Mouse (Mus musculus) midbrain, embryonic 10.5 days (tissue): ENCODE measurements around the gene C1qc. TPM values are rescaled to one million over a fixed set of nuclear protein-coding genes. Genes with fewer than 3 reads are reported as not detected.

Experiments
- DNase-seq: peaks from one replicate; pipeline ENCODE4 v3.0.0-alpha.2; 2017; ENCODE audit warnings: low spot score
- H3K27ac ChIP-seq: fragments of 300-500 bp; sonication (generic); replicated peaks from 2 replicates; pipeline ENCODE4 v1.5.1; 2016; ENCODE audit warnings: mild to moderate bottlenecking
- H3K27me3 ChIP-seq: fragments of 300-500 bp; sonication (generic); 2 replicates; pipeline ENCODE4 v1.6.1; 2016; ENCODE audit warnings: low read depth, mild to moderate bottlenecking; ENCODE audit not compliant: poor library complexity, severe bottlenecking
- H3K36me3 ChIP-seq: fragments of 300-500 bp; sonication (generic); 2 replicates; pipeline ENCODE4 v1.6.1; 2016; ENCODE audit warnings: mild to moderate bottlenecking, moderate library complexity
- H3K4me1 ChIP-seq: fragments of 300-500 bp; sonication (generic); 2 replicates; pipeline ENCODE4 v1.6.1; 2016
- H3K4me3 ChIP-seq: fragments of 300-500 bp; sonication (generic); 2 replicates; pipeline ENCODE4 v1.5.1; 2016; ENCODE audit warnings: mild to moderate bottlenecking, moderate library complexity
- H3K9me3 ChIP-seq: fragments of 300-500 bp; sonication (generic); replicated peaks from 2 replicates; pipeline ENCODE4 v1.6.1; 2016; ENCODE audit warnings: mild to moderate bottlenecking
- WGBS: fragments of 180-500 bp; shearing (Covaris S2); methylation state at CpG from one replicate; pipeline ENCODE4 v1.1.7; 2016; 5-methylcytosine and 5-hydroxymethylcytosine counted together
- polyA plus RNA-seq: library from polyadenylated mRNA; unstranded; fragments of >200 nt; fragmentation: Nextera tagmentation; extraction: Ambion mirVana; gene quantifications from 2 replicates; pipeline ENCODE4 v1.2.1, GENCODE M21; 2016

The C1qc gene
- polyA plus RNA-seq, 1 experiment from 2014 or later = 7.1 TPM

DNA sequence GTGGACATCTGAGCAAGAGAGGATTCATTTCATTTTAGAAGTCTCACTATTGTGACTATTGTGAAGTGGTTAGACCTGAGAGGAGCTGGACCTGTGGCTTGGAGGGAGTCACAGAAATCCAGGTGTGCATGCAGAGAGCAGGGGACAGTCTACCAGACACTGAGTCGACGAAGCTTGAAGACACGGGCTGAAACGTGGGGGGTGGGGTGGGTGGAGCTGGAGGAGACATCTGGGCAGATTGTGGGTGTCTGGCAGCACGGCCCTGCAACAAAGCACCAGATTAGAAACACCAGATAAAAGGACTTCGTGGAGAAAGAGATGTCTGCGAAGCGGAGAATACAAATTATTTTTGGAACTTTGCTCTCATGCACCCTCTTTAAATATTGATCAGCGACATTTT is 29.3 kb downstream of the C1qc start:
- no peak overlapping the region for H3K4me3 ChIP-seq
- no peaks in the 10 kb centered on the region for H3K36me3 ChIP-seq
- peak overlapping the region; percentile 93 for H3K27ac ChIP-seq
- peaks cover 19% of the 10 kb centered on the region; the same call in 1 of the 2 replicates for H3K27me3 ChIP-seq
- WGBS = 34% methylated on average over 9 of the region's 9 CpGs
- peak; percentile 47 for DNase-seq
- peaks cover 95% of the 10 kb centered on the region for H3K4me1 ChIP-seq
- H3K9me3 ChIP-seq = no peaks in the 10 kb centered on the region

- Histone ChIP-seq H3K27me3 (peaks cover 19% of the 10 kb centered on the region; the same call in 1 of the 2 replicates), H3K36me3 (no peaks in the 10 kb centered on the region), H3K4me1 (peaks cover 91% of the 10 kb centered on the region), H3K4me3 (peak overlapping the region; percentile 31; the same call in 1 of the 2 replicates), H3K9me3 (no peaks in the 10 kb centered on the region), H3K27ac (peak overlapping the region; percentile 93)
- DNase-seq = no peak
- 54% methylated on average over 2 of the region's 2 CpGs for WGBS
Measured at GRCm38 (mm10) chr4:136862411-136862810, 30.5 kb downstream of the C1qc start.

DNA sequence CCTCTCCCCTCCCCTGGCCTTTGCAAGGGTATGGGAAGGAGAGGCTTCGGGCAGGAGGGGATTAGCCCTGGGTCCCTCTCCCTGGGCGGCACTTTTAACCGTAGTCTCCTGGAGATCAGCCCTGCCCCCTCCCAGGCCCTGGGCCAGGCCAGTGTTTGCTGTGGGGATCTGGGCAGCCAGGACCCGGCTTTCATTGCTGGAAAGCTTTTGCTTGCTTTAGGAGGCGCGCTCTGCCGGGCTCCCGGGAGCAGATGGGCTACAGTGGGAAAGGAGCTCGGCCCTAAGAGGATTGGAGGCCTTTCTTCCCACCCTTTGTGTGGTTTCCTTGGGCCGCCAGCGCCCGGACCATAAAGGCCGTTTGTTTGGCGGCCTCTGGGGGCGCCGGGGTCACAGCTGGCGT is 31.1 kb downstream of the C1qc start:
- peak overlapping the region; percentile 93 for H3K27ac ChIP-seq

GRCm38 (mm10) chr4:136860022-136860421 is 32.8 kb downstream of the C1qc start:
- H3K36me3 ChIP-seq = no peaks in the 10 kb centered on the region
- H3K4me1 ChIP-seq = peaks cover 90% of the 10 kb centered on the region
- no peaks in the 10 kb centered on the region for H3K9me3 ChIP-seq
- peaks cover 10% of the 10 kb centered on the region; the same call in 1 of the 2 replicates for H3K27me3 ChIP-seq
- 83% methylated on average over 7 of the region's 7 CpGs for WGBS
- H3K27ac ChIP-seq = peak overlapping the region; percentile 93
- DNase-seq = no peak
- no peak overlapping the region for H3K4me3 ChIP-seq

More for the DNA sequence above, 31.1 kb downstream of the C1qc start:
- Histone ChIP-seq H3K36me3 (no peaks in the 10 kb centered on the region), H3K4me1 (peaks cover 91% of the 10 kb centered on the region), H3K9me3 (no peaks in the 10 kb centered on the region), H3K4me3 (peak overlapping the region; percentile 31), H3K27me3 (peaks cover 19% of the 10 kb centered on the region; the same call in 1 of the 2 replicates)
- DNase-seq = peak; percentile 86
- 3% methylated on average over 17 of the region's 17 CpGs for WGBS

GRCm38 (mm10) chr4:136855081-136855480 is 37.8 kb downstream of the C1qc start:
- Histone ChIP-seq H3K4me3 (no peak overlapping the region), H3K9me3 (no peaks in the 10 kb centered on the region), H3K27me3 (no peaks in the 10 kb centered on the region), H3K27ac (peak overlapping the region; percentile 93), H3K4me1 (peaks cover 53% of the 10 kb centered on the region), H3K36me3 (no peaks in the 10 kb centered on the region)
- peak; percentile 64 for DNase-seq
- 34% methylated on average over 6 of the region's 6 CpGs for WGBS

- H3K27ac ChIP-seq = peak overlapping the region; percentile 39
- H3K4me3 ChIP-seq = no peak overlapping the region
- DNase-seq = no peak
- H3K9me3 ChIP-seq = no peaks in the 10 kb centered on the region
- H3K36me3 ChIP-seq = no peaks in the 10 kb centered on the region
- H3K4me1 ChIP-seq = peaks cover 49% of the 10 kb centered on the region
- H3K27me3 ChIP-seq = no peaks in the 10 kb centered on the region
- WGBS = 90% methylated on average over 12 of the region's 12 CpGs
Measured at GRCm38 (mm10) chr4:136852989-136853388, 39.9 kb downstream of the C1qc start.

DNA sequence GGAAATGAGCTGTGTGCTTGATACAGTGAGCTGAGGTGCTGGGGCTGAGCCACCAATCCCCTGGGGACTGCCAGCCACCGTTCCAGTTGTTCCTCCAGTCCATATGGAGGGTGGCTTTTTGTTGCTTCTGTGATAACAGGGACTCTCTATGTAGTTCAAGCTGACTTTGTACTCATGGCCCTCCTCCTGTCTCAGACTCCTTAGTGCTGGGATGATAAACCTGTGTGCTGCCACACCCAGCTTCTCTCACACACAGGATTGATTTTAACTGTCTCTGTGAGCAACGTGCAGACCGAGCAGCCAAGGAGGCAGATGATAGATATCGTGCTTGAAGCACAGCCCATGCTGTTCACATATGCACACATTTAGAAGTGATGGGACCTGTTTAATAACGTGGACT is 40.7 kb downstream of the C1qc start:
- no peak overlapping the region for H3K4me3 ChIP-seq
- H3K9me3 ChIP-seq = no peaks in the 10 kb centered on the region
- H3K36me3 ChIP-seq = no peaks in the 10 kb centered on the region
- 78% methylated on average over 5 of the region's 5 CpGs for WGBS
- no peak for DNase-seq
- H3K27me3 ChIP-seq = no peaks in the 10 kb centered on the region
- H3K4me1 ChIP-seq = peaks cover 47% of the 10 kb centered on the region
- H3K27ac ChIP-seq = peak overlapping the region; percentile 39; the same call in 1 of the 2 replicates

DNA sequence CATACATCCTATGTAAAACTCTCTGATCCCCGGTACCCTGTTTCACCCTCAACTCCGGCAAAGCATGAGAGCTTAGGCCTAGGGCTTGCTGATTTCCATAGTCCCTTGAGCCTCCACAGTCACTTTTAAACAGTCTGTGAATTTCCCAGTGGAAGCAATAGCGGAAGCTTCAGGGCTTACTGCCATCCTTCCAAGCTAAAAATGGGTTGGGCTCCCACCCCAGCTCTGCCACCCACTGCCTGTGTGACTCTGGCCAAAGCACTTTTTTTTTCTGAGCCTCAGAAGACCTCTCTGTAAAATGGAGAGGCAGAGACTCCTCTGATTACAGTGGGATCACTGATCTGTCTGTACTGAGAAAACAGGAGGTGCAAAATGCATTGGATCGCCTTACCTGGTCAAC is 44.3 kb downstream of the C1qc start:
- H3K36me3 ChIP-seq = no peaks in the 10 kb centered on the region

GRCm38 (mm10) chr4:136847166-136847565 is 45.7 kb downstream of the C1qc start:
- Histone ChIP-seq H3K4me3 (no peak overlapping the region), H3K27ac (no peak overlapping the region), H3K4me1 (peaks cover 27% of the 10 kb centered on the region), H3K9me3 (no peaks in the 10 kb centered on the region), H3K27me3 (peaks cover 11% of the 10 kb centered on the region; the same call in 1 of the 2 replicates), H3K36me3 (no peaks in the 10 kb centered on the region)
- no peak for DNase-seq
- 87% methylated on average over 6 of the region's 6 CpGs for WGBS

More for the DNA sequence above, 44.3 kb downstream of the C1qc start:
- peak overlapping the region; percentile 29 for H3K27ac ChIP-seq
- no peak for DNase-seq
- no peak overlapping the region for H3K4me3 ChIP-seq
- H3K27me3 ChIP-seq = peaks cover 11% of the 10 kb centered on the region; the same call in 1 of the 2 replicates
- peaks cover 36% of the 10 kb centered on the region for H3K4me1 ChIP-seq
- no peaks in the 10 kb centered on the region for H3K9me3 ChIP-seq
- WGBS = 79% methylated on average over 4 of the region's 4 CpGs

- WGBS = 89% methylated on average over 10 of the region's 10 CpGs
- H3K9me3 ChIP-seq = no peaks in the 10 kb centered on the region
- no peak for DNase-seq
- peaks cover 28% of the 10 kb centered on the region for H3K27me3 ChIP-seq
- no peaks in the 10 kb centered on the region for H3K36me3 ChIP-seq
- peak overlapping the region; percentile 13; the same call in 1 of the 2 replicates for H3K27ac ChIP-seq
- no peak overlapping the region for H3K4me3 ChIP-seq
- H3K4me1 ChIP-seq = peaks cover 55% of the 10 kb centered on the region
Measured at GRCm38 (mm10) chr4:136842802-136843201, 50.1 kb downstream of the C1qc start.

- DNase-seq = no peak
- no peak overlapping the region for H3K27ac ChIP-seq
- 93% methylated on average over 4 of the region's 4 CpGs for WGBS
- H3K27me3 ChIP-seq = peaks cover 32% of the 10 kb centered on the region
- H3K4me1 ChIP-seq = peaks cover 57% of the 10 kb centered on the region
- no peak overlapping the region for H3K4me3 ChIP-seq
- no peaks in the 10 kb centered on the region for H3K9me3 ChIP-seq
- H3K36me3 ChIP-seq = no peaks in the 10 kb centered on the region
Measured at GRCm38 (mm10) chr4:136842033-136842432, 50.8 kb downstream of the C1qc start.

DNA sequence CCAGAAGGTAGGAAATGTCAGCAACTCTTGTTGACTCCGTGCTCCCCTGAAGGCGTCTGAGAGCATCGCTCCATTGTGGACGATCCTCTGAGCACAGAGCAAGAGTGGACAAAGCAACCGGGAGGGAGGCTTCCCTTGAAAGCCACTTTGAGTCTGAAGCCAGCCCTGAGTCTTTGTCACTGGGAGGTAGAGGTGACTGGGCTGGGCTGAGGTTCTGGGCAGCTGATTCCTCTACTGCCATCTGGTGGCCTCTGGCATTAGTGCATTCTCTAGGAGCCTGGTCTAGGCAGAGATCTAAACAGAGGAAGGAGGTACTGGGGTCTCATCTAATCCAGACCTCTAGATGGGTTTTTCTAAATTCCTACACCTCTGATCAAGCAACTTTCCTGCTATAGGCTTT is 51.8 kb downstream of the C1qc start:
- Histone ChIP-seq H3K27ac (peak overlapping the region; percentile 83), H3K9me3 (no peaks in the 10 kb centered on the region), H3K4me3 (no peak overlapping the region), H3K27me3 (peaks cover 32% of the 10 kb centered on the region), H3K4me1 (peaks cover 67% of the 10 kb centered on the region), H3K36me3 (no peaks in the 10 kb centered on the region)
- DNase-seq = peak; percentile 90
- WGBS = 4% methylated on average over 5 of the region's 5 CpGs
